Mouse (Mus musculus): ENCODE measurements around the gene Cdipt. TPM values are rescaled to one million over a fixed set of nuclear protein-coding genes. Genes with fewer than 3 reads are reported as not detected.

Cdipt gene
- polyA plus RNA-seq, 1 experiment from 2014 or later: 105 TPM

Other genes with a start within 250 kb of the Cdipt start
- gene Mapk3, start 216.3 kb upstream of the Cdipt start, polyA plus RNA-seq (2015; fragmentation: Nextera tagmentation; extraction: Ambion mirVana): 101 and 102 TPM in 2 replicates
- gene Gdpd3, start 209.6 kb upstream of the Cdipt start, polyA plus RNA-seq (2015; fragmentation: Nextera tagmentation; extraction: Ambion mirVana): 1.5 and 1.7 TPM in 2 replicates
- gene Ypel3, start 199.0 kb upstream of the Cdipt start, polyA plus RNA-seq (2015; fragmentation: Nextera tagmentation; extraction: Ambion mirVana): 207 and 213 TPM in 2 replicates
- gene Tbx6, start 194.4 kb upstream of the Cdipt start, polyA plus RNA-seq (2015; fragmentation: Nextera tagmentation; extraction: Ambion mirVana): 0.41 and 0.65 TPM in 2 replicates
- 215 TPM in 2 replicates for gene Ppp4c, start 183.4 kb upstream of the Cdipt start, polyA plus RNA-seq (2015; fragmentation: Nextera tagmentation; extraction: Ambion mirVana)
- gene Fam57b, start 178.2 kb upstream of the Cdipt start, polyA plus RNA-seq (2015; fragmentation: Nextera tagmentation; extraction: Ambion mirVana): 35.1 and 38.1 TPM in 2 replicates
- gene 4930451I11Rik, start 144.3 kb upstream of the Cdipt start, polyA plus RNA-seq (2015; fragmentation: Nextera tagmentation; extraction: Ambion mirVana): not detected in 2 replicates
- gene Doc2a, start 128.5 kb upstream of the Cdipt start, polyA plus RNA-seq (2015; fragmentation: Nextera tagmentation; extraction: Ambion mirVana): 9.0 and 9.1 TPM in 2 replicates
- gene Hirip3, start 113.9 kb upstream of the Cdipt start, polyA plus RNA-seq (2015; fragmentation: Nextera tagmentation; extraction: Ambion mirVana): 30.7 and 31.8 TPM in 2 replicates
- gene Ino80e, start 113.5 kb upstream of the Cdipt start, polyA plus RNA-seq (2015; fragmentation: Nextera tagmentation; extraction: Ambion mirVana): 86.2 and 98.8 TPM in 2 replicates
- 54.1 and 56.8 TPM in 2 replicates for gene Taok2, start 91.2 kb upstream of the Cdipt start, polyA plus RNA-seq (2015; fragmentation: Nextera tagmentation; extraction: Ambion mirVana)
- 36.2 and 38.6 TPM in 2 replicates for gene Tmem219, start 53.0 kb upstream of the Cdipt start, polyA plus RNA-seq (2015; fragmentation: Nextera tagmentation; extraction: Ambion mirVana)
- 132 and 136 TPM in 2 replicates for gene Kctd13, start 47.0 kb upstream of the Cdipt start, polyA plus RNA-seq (2015; fragmentation: Nextera tagmentation; extraction: Ambion mirVana)
- gene Asphd1, start 26.3 kb upstream of the Cdipt start, polyA plus RNA-seq (2015; fragmentation: Nextera tagmentation; extraction: Ambion mirVana): 5.6 and 6.9 TPM in 2 replicates
- gene Sez6l2, start 25.4 kb upstream of the Cdipt start, polyA plus RNA-seq (2015; fragmentation: Nextera tagmentation; extraction: Ambion mirVana): 25.5 and 32.0 TPM in 2 replicates
- 0.56 and 0.88 TPM in 2 replicates for gene Cdiptos, start 184 bp downstream of the Cdipt start, polyA plus RNA-seq (2015; fragmentation: Nextera tagmentation; extraction: Ambion mirVana)
- gene Mvp, start 38.7 kb downstream of the Cdipt start, polyA plus RNA-seq (2015; fragmentation: Nextera tagmentation; extraction: Ambion mirVana): 3.0 and 3.5 TPM in 2 replicates
- not detected in 2 replicates for gene Pagr1b, start 40.6 kb downstream of the Cdipt start, polyA plus RNA-seq (2015; fragmentation: Nextera tagmentation; extraction: Ambion mirVana)
- gene Pagr1a, start 41.4 kb downstream of the Cdipt start, polyA plus RNA-seq (2015; fragmentation: Nextera tagmentation; extraction: Ambion mirVana): 32.2 and 40.4 TPM in 2 replicates
- gene Gm42742, start 45.2 kb downstream of the Cdipt start, polyA plus RNA-seq (2015; fragmentation: Nextera tagmentation; extraction: Ambion mirVana): 67.9 and 75.6 TPM in 2 replicates
- gene Prrt2, start 45.3 kb downstream of the Cdipt start, polyA plus RNA-seq (2015; fragmentation: Nextera tagmentation; extraction: Ambion mirVana): 18.0 and 19.8 TPM in 2 replicates
- gene Maz, start 51.1 kb downstream of the Cdipt start, polyA plus RNA-seq (2015; fragmentation: Nextera tagmentation; extraction: Ambion mirVana): 79.3 and 84.0 TPM in 2 replicates
- gene Kif22, start 66.6 kb downstream of the Cdipt start, polyA plus RNA-seq (2015; fragmentation: Nextera tagmentation; extraction: Ambion mirVana): 67.6 and 69.0 TPM in 2 replicates
- gene Zg16, start 111.4 kb downstream of the Cdipt start, polyA plus RNA-seq (2015; fragmentation: Nextera tagmentation; extraction: Ambion mirVana): not detected in 2 replicates
- gene AI467606, start 115.4 kb downstream of the Cdipt start, polyA plus RNA-seq (2015; fragmentation: Nextera tagmentation; extraction: Ambion mirVana): 1.3 and 1.6 TPM in 2 replicates
- 0.50 and 0.66 TPM in 2 replicates for gene Qprt, start 146.3 kb downstream of the Cdipt start, polyA plus RNA-seq (2015; fragmentation: Nextera tagmentation; extraction: Ambion mirVana)
- gene Spn, start 161.9 kb downstream of the Cdipt start, polyA plus RNA-seq (2015; fragmentation: Nextera tagmentation; extraction: Ambion mirVana): not detected in 2 replicates
- gene Cd2bp2, start 220.1 kb downstream of the Cdipt start, polyA plus RNA-seq (2015; fragmentation: Nextera tagmentation; extraction: Ambion mirVana): 86.7 and 91.5 TPM in 2 replicates
- 33.6 and 35.1 TPM in 2 replicates for gene Tbc1d10b, start 232.6 kb downstream of the Cdipt start, polyA plus RNA-seq (2015; fragmentation: Nextera tagmentation; extraction: Ambion mirVana)
- 6.1 and 6.3 TPM in 2 replicates for gene Mylpf, start 233.0 kb downstream of the Cdipt start, polyA plus RNA-seq (2015; fragmentation: Nextera tagmentation; extraction: Ambion mirVana)

Measured in forebrain, embryonic 15.5 days (tissue).